Mouse (Mus musculus) left cerebral cortex, adult 6 months (tissue): ENCODE data around the gene Ift46. TPM values are rescaled to one million over a fixed set of nuclear protein-coding genes. Genes with fewer than 3 reads are reported as not detected.

Experiments
- long read RNA-seq, 2 experiments: library from polyadenylated mRNA; unstranded; transcript quantifications; one replicate each; pipeline ENCODE4 v2.0.0; 2019 to 2020
- polyA plus RNA-seq: library from polyadenylated mRNA; unstranded; fragments of <200 nt; fragmentation: Nextera tagmentation; gene quantifications from 2 replicates; pipeline ENCODE4 v1.2.3, GENCODE M21; 2021

Ift46 gene
- 60.3 and 65.9 TPM in 2 replicates for polyA plus RNA-seq
- long read RNA-seq, experiment 1, full-length matches to known transcripts, result 77 of 97 reads
- long read RNA-seq, experiment 1, partial matches to known transcripts, result 3 of 97 reads
- long read RNA-seq, experiment 1, other reads (novel, unspliced or antisense), result 17 of 97 reads
- long read RNA-seq, experiment 2, full-length matches to known transcripts, result 32 of 40 reads
- long read RNA-seq, experiment 2, partial matches to known transcripts, result 4 of 40 reads
- long read RNA-seq, experiment 2, other reads (novel, unspliced or antisense), result 4 of 40 reads

GRCm38 (mm10) chr9:44767101-44768028, at the start of gene Ift46, which contains the start of gene Arcn1:
Gene Ift46, plus strand, starts transcription at chr9:44767908.
Gene Arcn1, minus strand, starts transcription at chr9:44767845.

GRCm38 (mm10) chr9:44734524-44735494, 32.9 kb upstream of the Ift46 start, which contains the start of gene Phldb1:
Gene Phldb1, minus strand, starts transcription at chr9:44735198.

GRCm38 (mm10) chr9:44799102-44799957, 31.6 kb downstream of the Ift46 start, which contains the start of gene Tmem25:
Gene Tmem25, minus strand, starts transcription at chr9:44799307.

GRCm38 (mm10) chr9:44802808-44803450, 35.2 kb downstream of the Ift46 start, which contains the start of gene Ttc36:
Gene Ttc36, minus strand, starts transcription at chr9:44803072.

Other genes with a start within 250 kb of the Ift46 start
- gene Cxcr5, start 206.0 kb upstream of the Ift46 start, polyA plus RNA-seq, result not detected in 2 replicates
- 15.6 and 18.4 TPM in 2 replicates for gene Ddx6, start 163.0 kb upstream of the Ift46 start, polyA plus RNA-seq
- gene Treh, start 94.7 kb upstream of the Ift46 start, polyA plus RNA-seq, result not detected in 2 replicates
- 9.7 and 13.5 TPM in 2 replicates for gene Phldb1, start 32.7 kb upstream of the Ift46 start, polyA plus RNA-seq
- gene Arcn1, start 63 bp upstream of the Ift46 start, polyA plus RNA-seq, result 34.9 and 42.3 TPM in 2 replicates
- gene Tmem25, start 31.4 kb downstream of the Ift46 start, polyA plus RNA-seq, result 58.9 and 64.0 TPM in 2 replicates
- not detected in 2 replicates for gene Ttc36, start 35.2 kb downstream of the Ift46 start, polyA plus RNA-seq
- gene Kmt2a, start 113.4 kb downstream of the Ift46 start, polyA plus RNA-seq, result 5.1 and 6.0 TPM in 2 replicates
- 1,488 and 1,660 TPM in 2 replicates for gene Atp5l, start 152.8 kb downstream of the Ift46 start, polyA plus RNA-seq
- 25.5 and 41.4 TPM in 2 replicates for gene Ube4a, start 197.7 kb downstream of the Ift46 start, polyA plus RNA-seq
- gene Cd3g, start 212.5 kb downstream of the Ift46 start, polyA plus RNA-seq, result not detected in 2 replicates
- gene Cd3d, start 213.9 kb downstream of the Ift46 start, polyA plus RNA-seq, result 0.06 TPM in 1 of 2 replicates, not detected in the other
- gene Cd3e, start 241.7 kb downstream of the Ift46 start, polyA plus RNA-seq, result 0.06 TPM in 1 of 2 replicates, not detected in the other